Mouse (Mus musculus) left cerebral cortex, postnatal 25 days (tissue): ENCODE measurements around the gene Lat2. TPM values are rescaled to one million over a fixed set of nuclear protein-coding genes. Genes with fewer than 3 reads are reported as not detected.
"Not testable (repeated sequence)": the region's sequence is repeated elsewhere in the genome, so short reads cannot be mapped to it uniquely, and the experiment has no call there.

ENCODE experiments used
- DNase-seq, 2 experiments: peaks; one replicate each; pipeline ENCODE4 v3.0.0; 2022; ENCODE audit warnings: low spot score in 2 of 2, mixed read lengths in 1 of 2
- intact Hi-C: fragments of 180-260 bp; cut with DNase I; formaldehyde crosslinking; loops from one replicate; pipeline ENCODE4 v1.15.1; 2025
- total RNA-seq, 2 experiments: library from RNA; stranded (reverse); gene quantifications; 2 replicates each; pipeline ENCODE4 v1.2.3; 2021

The Lat2 gene
- total RNA-seq: 1 to 10 TPM; 1.5 to 4.2 TPM

DNA sequence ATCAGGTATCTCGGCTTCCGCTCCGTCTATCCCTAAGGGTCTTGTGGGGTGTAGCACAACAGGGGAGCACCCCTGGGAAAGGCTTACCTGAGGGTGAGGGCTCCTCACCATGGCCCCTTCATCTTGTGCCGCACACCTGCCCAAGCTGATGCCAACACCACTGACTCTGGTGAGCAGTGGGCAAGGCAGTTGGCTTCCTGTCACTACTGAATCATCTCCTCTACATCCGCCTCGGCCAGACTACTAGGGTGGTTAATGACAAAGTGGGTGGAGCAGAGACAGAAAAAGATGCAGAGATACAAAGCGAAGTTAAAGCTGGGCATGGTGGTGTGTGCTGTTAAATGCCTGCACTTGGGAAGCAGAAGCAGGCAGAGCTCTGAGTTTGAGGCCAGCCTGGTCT lies at the start of gene Lat2:
Lat2 (minus strand) TSS at position 224 of the 400 bp plus-strand sequence.
- DNase-seq: peak in 1 of 2 experiments; percentile 78
- intact Hi-C loops: no loop called here

DNA sequence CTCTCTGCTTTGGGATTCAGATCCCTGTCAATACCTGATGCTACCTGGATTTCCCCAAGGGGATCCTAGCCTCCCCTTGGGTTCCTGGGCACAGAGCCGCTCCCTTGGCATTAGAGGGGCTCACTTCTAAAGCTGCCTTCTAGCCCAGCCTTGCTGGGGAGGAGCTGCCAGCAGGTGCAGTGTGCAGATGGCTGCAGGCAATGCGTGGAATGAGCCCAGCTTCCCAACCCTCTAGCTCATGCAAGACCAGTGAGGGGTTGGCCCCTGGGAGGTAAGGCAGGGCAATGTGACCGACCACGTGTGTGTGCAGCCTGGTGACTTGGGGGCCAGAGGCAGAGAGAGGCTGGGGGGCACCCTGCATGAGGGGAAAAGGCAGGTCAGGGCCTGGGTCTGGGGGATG lies 41.9 kb upstream of the Lat2 start:
- intact Hi-C loops: no loop called here
- no peak for DNase-seq

DNA sequence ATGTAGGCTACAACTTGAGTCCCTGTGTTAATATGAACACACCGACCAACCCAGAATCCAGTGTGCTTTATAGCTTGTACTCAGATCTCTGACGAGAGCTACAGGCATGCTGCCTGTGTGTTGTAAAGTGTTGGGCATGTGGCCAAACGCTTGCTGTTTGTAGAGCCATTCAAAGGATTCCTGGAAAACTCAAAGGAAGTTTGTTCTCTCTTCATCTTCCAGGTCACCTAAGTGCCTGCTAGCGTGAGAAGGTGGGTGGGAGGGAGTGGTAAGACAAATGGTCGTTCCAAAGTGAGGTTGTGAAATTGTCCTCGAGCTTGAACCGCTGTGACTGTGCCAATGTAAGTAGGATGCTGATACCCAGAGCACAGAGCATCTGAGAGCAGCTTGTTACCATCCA lies 37.2 kb upstream of the Lat2 start:
- intact Hi-C loops: loop anchor here (5.0 kb wide), 2 partner anchors 50 to 250 kb away; no protein-coding TSS in a partner anchor
- DNase-seq: no peak

DNA sequence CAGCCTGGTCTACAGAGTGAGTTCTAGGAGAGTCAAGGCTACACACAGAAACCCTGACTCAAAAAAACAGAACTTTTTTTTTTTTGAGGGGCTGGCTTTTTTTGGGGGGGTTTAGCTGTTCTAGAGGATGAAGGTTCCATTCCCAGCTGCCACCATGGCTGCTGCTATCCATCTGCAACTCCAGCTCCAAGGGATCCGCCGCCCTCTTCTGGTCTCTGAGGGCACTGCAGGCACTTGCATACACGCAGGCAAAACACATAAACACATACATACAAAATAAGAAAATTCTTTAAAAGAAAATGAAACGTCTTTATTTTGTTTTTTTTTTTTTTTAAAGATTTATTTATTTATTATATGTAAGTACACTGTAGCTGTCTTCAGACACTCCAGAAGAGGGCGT lies 36.1 kb upstream of the Lat2 start:
- intact Hi-C loops: loop anchor here (5.0 kb wide), 2 partner anchors 51 to 251 kb away; no protein-coding TSS in a partner anchor
- peak in 1 of 2 experiments; percentile 45 for DNase-seq

- intact Hi-C loops, DNase-seq: not testable (repeated sequence)
Observed at GRCm38 (mm10) chr5:134648976-134649375, 34.2 kb upstream of the Lat2 start.

DNA sequence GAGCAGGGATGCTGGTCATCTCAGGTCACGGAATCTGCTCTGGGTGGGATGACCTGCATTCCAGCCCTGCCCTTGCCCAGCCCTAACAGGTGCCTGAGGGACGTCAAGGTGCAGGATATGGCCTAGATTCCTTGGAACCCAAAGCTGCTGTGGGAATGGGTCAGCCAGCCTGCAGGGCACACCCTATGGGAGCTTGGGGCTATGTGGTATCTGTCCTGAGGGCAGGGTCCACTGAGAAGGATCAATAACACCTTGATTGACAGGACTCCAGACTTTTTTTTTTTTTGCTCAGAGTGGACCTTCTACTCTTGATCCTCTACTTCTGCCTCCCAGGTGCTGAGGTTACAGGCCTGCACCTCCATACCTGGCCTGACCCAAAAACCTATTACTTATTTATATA lies 32.6 kb upstream of the Lat2 start:
- intact Hi-C loops: no loop called here
- DNase-seq: no peak

DNA sequence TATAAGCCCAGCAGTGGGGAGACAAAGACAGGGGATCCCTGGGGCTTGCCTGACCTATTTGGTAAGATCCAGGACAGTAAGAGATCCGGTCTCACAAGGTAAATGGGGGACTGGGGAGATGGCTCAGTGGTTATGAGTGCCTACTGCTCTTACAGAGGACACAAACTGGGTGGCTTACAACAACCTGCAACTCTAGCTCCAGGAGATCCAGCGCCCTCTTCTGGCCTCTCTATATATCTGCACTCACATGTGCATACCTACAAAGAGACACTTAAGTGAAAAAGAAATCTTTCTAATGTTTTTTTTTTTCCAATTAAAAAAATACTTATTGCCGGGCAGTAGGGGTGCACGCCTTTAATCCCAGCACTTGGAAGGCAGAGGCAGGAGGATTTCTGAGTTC lies 31.6 kb upstream of the Lat2 start:
- intact Hi-C loops: no loop called here
- no peak for DNase-seq

GRCm38 (mm10) chr5:134644643-134645118 lies 29.9 kb upstream of the Lat2 start:
- intact Hi-C loops: no loop called here
- DNase-seq: no peak

- DNase-seq: no peak
- intact Hi-C loops: no loop called here
Observed at GRCm38 (mm10) chr5:134644121-134644520, 29.3 kb upstream of the Lat2 start.

DNA sequence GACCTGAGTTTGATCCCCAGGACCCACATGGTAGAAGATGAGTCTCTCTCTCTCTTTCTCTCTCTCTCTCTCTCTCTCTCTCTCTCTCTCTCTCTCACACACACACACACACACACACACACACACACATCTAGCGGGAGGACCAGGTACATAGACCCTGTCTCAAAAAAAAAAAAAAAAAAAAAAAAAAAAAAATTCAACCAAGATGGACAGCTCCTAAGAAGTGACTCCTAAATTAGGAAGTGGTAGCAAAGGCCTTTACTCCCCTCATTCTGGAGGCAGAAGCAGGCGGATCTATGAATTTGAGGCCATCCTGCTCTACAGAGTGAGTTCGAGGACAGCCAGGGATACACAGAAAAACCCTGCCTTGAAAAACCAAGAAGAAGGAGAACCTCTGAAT lies 25.5 kb upstream of the Lat2 start:
- no peak for DNase-seq
- intact Hi-C loops: no loop called here

DNA sequence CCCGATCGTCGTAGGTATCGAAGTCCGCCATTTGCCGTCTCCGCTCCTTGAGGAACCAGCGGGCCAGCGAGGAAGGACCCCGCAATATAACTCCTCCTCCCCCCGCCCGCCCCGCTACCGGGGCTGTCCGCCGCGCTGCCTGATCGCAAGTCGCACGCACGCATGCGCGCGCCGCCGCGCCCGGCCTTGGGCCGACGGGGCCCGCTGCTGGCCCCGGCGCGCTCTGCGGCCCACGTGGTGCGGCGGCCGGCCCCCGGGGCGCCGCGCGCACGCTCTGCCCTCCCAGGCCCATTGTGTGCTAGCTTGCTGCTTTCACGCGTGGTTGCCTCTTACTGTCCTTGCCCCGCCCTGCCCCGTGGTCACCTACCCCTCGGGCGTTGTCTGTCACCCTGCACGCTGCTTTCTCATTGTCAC lies 24.5 kb upstream of the Lat2 start, which contains the start of gene Eif4h:
Eif4h (minus strand) TSS at position 222 of the 414 bp plus-strand sequence.
- intact Hi-C loops: no loop called here
- DNase-seq: peak; percentile 97

DNA sequence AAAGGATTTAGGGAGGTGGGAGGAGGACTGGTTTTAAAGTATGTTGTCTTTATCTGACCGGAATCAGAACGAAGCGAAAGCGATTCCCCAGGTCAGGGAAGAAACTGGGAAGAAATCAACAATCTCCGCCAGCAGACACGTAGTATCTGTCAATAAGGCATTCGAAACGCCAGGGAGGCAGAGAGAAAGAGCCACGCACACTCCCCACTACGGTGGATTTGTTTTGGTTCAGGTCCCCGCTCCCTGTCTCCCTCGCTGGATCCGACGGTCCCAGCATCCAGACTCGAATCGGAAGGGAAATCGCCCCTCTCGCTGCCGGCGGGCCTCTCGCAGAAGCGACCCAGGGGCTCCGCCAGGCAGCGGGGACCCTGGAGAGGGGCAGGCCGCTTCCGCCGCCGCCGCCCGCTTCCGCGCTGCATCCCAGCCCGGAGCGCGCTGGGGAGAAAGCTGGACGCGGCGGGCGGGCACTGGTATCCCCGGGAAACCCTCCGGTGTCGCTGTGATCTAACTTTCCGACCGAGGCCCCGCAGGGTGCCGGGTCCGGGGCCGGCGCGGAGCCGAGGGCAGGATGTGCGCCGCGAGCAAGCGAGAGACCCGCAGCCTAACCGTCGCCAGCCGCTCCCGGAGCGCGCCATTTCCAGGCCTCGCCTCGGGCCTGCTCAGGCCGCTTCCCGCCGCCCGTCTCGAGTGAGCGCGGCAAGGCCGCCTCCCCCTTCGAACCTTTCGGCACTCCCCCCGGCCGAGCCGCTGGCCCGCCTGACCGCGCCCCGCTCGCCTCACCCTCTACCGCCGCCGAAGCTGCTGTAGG lies 23.8 kb upstream of the Lat2 start:
- intact Hi-C loops: loop anchor here (1.0 kb wide), 1 partner anchor 50 kb away; the partner anchor contains the start of gene Limk1
- no peak for DNase-seq

DNA sequence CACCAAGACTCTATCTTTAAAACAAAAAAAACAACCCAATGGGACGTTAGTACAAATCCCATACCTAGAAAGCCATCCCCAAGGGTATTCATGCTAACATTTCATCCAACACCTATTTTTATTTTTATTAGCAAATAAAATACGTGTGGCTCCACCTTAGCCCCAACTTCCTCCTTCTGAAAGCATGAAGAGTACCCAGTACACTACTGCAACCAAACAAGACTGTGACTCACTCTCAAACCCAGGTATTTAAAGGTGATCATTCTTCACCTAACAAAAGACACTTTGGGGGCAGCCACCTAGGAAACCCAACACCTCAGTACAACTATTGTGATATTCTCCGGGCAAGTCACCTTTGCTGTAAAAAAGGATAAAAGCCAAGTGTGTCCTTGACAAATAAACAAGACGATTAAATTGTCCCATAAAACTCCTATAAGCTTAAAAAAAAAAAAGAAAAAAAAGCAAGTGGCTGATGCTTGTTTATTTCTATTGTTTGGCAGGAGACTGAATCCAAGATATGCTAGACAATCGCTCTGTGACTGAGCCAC lies 23.1 kb upstream of the Lat2 start:
- intact Hi-C loops: loop anchor here (1.0 kb wide), 1 partner anchor 50 kb away; the partner anchor contains the start of gene Limk1
- no peak for DNase-seq

- intact Hi-C loops: no loop called here
- no peak for DNase-seq
Observed at GRCm38 (mm10) chr5:134632841-134633240, 18.0 kb upstream of the Lat2 start.

GRCm38 (mm10) chr5:134630835-134631234 lies 16.0 kb upstream of the Lat2 start:
- intact Hi-C loops: no loop called here
- DNase-seq: no peak

GRCm38 (mm10) chr5:134629508-134629907 lies 14.7 kb upstream of the Lat2 start:
- intact Hi-C loops: no loop called here

GRCm38 (mm10) chr5:134622069-134622468 lies 7.2 kb upstream of the Lat2 start:
- intact Hi-C loops: no loop called here
- peak; percentile 36 to 48 for DNase-seq

More at GRCm38 (mm10) chr5:134629508-134629907, 14.7 kb upstream of the Lat2 start:
- no peak for DNase-seq

DNA sequence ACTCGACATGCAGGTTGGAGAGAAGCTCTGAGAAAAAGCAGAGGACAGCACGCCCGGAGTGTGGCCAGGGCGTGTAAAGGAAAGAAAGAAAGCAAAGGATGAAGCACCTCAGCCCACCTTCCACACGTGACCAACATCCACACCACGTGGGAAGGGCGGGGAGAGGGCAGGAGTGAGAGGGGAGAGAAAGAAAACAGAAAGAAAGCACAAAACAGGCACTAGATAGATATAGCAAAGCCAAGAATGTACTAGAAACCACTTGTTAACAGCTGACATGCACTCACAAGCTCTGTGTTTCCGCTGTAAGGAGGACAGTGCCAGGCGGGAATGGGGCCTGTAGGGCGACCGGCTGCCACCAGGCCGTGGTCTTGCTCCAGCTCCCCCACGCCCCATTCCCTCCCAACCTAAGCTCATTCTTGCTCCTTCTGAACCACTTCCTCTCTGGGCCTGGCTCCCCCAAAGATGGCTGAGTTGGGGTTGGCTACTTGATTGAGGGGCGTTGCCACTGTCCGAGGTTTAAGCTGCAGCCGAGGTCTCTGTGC lies 6.3 kb upstream of the Lat2 start:
- no peak for DNase-seq
- intact Hi-C loops: no loop called here

GRCm38 (mm10) chr5:134620457-134620856 lies 5.6 kb upstream of the Lat2 start:
- intact Hi-C loops: no loop called here
- DNase-seq: no peak

- peak; percentile 60 to 63 for DNase-seq
- intact Hi-C loops: no loop called here
Observed at GRCm38 (mm10) chr5:134617071-134617470, 2.2 kb upstream of the Lat2 start.
